Mouse (Mus musculus) large intestine, adult 2 months (tissue): ENCODE data around the gene Ppp4r1. TPM values are rescaled to one million over a fixed set of nuclear protein-coding genes. Genes with fewer than 3 reads are reported as not detected.

Source experiments
- DNase-seq: peaks from one replicate; pipeline ENCODE4 v3.0.0-alpha.2; 2012; ENCODE audit warnings: low read depth, low spot score
- WGBS: fragments of 180-500 bp; shearing (Covaris S2); methylation state at CpG from one replicate; pipeline ENCODE4 v1.1.7; 2018; 5-methylcytosine and 5-hydroxymethylcytosine counted together
- polyA plus RNA-seq: library from polyadenylated mRNA; depleted of rRNA; stranded (reverse); fragments of >200 nt; gene quantifications from 2 replicates; pipeline ENCODE4 v1.2.3, GENCODE M21; 2012

Ppp4r1 gene
- polyA plus RNA-seq, 1 experiment = 48.2 TPM

GRCm38 (mm10) chr17:65770982-65771915, 11.1 kb upstream of the Ppp4r1 start:
- WGBS = 63% methylated on average over 17 of the region's 17 CpGs
- no peak for DNase-seq

GRCm38 (mm10) chr17:65771951-65772934, 10.1 kb upstream of the Ppp4r1 start, which contains the start of gene Rab31:
Gene Rab31, minus strand, starts transcription at chr17:65772752.
- no peak for DNase-seq
- WGBS = 2% methylated on average over 74 of the region's 75 CpGs

- WGBS = 65% methylated on average over 4 of the region's 4 CpGs
- DNase-seq = no peak
Observed at GRCm38 (mm10) chr17:65773617-65774016, 8.8 kb upstream of the Ppp4r1 start.

GRCm38 (mm10) chr17:65774439-65774838, 7.9 kb upstream of the Ppp4r1 start:
- peak; percentile 76 for DNase-seq
- WGBS = 21% methylated on average over 7 of the region's 7 CpGs

GRCm38 (mm10) chr17:65776228-65776627, 6.1 kb upstream of the Ppp4r1 start:
- no peak for DNase-seq

GRCm38 (mm10) chr17:65777461-65777860, 4.9 kb upstream of the Ppp4r1 start:
- 76% methylated on average over 4 of the region's 4 CpGs for WGBS

More at GRCm38 (mm10) chr17:65776228-65776627, 6.1 kb upstream of the Ppp4r1 start:
- 95% methylated on average over 1 of the region's 1 CpGs for WGBS

GRCm38 (mm10) chr17:65780970-65781369, 1.4 kb upstream of the Ppp4r1 start:
- 96% methylated on average over 2 of the region's 2 CpGs for WGBS
- no peak for DNase-seq

More at GRCm38 (mm10) chr17:65777461-65777860, 4.9 kb upstream of the Ppp4r1 start:
- DNase-seq = no peak

- WGBS = 2% methylated on average over 119 of the region's 135 CpGs
- DNase-seq = no peak
Observed at GRCm38 (mm10) chr17:65783182-65784161, 1.1 kb downstream of the Ppp4r1 start.

- 58% methylated on average over 8 of the region's 8 CpGs for WGBS
- no peak for DNase-seq
Observed at GRCm38 (mm10) chr17:65784610-65785140, 2.3 kb downstream of the Ppp4r1 start.

GRCm38 (mm10) chr17:65785707-65786106, 3.3 kb downstream of the Ppp4r1 start:
- DNase-seq = no peak

- DNase-seq = no peak
- WGBS = 59% methylated on average over 7 of the region's 7 CpGs
Observed at GRCm38 (mm10) chr17:65786225-65786624, 3.9 kb downstream of the Ppp4r1 start.

GRCm38 (mm10) chr17:65787261-65787660, 4.9 kb downstream of the Ppp4r1 start:
- no peak for DNase-seq
- 88% methylated on average over 4 of the region's 4 CpGs for WGBS

- WGBS = 58% methylated on average over 12 of the region's 12 CpGs
Observed at GRCm38 (mm10) chr17:65788542-65789291, 6.3 kb downstream of the Ppp4r1 start.

GRCm38 (mm10) chr17:65789576-65789975, 7.2 kb downstream of the Ppp4r1 start:
- WGBS = 91% methylated on average over 6 of the region's 6 CpGs
- DNase-seq = no peak

More at GRCm38 (mm10) chr17:65788542-65789291, 6.3 kb downstream of the Ppp4r1 start:
- DNase-seq = no peak

GRCm38 (mm10) chr17:65791161-65791560, 8.8 kb downstream of the Ppp4r1 start:
- 96% methylated on average over 2 of the region's 2 CpGs for WGBS
- DNase-seq = no peak

- no peak for DNase-seq
- WGBS = 96% methylated on average over 12 of the region's 12 CpGs
Observed at GRCm38 (mm10) chr17:65793307-65793930, 11.0 kb downstream of the Ppp4r1 start.

- DNase-seq = no peak
- 83% methylated on average over 13 of the region's 13 CpGs for WGBS
Observed at GRCm38 (mm10) chr17:65794096-65794850, 11.9 kb downstream of the Ppp4r1 start.
